Mouse (Mus musculus): ENCODE results near the gene Tuba1c. TPM values are rescaled to one million over a fixed set of nuclear protein-coding genes. Genes with fewer than 3 reads are reported as not detected.
A peak's percentile ranks its signal among the peaks of the same experiment; 100 is the strongest.

Tuba1c gene
- polyA plus RNA-seq, 1 experiment from 2014 or later = 159 TPM

DNA sequence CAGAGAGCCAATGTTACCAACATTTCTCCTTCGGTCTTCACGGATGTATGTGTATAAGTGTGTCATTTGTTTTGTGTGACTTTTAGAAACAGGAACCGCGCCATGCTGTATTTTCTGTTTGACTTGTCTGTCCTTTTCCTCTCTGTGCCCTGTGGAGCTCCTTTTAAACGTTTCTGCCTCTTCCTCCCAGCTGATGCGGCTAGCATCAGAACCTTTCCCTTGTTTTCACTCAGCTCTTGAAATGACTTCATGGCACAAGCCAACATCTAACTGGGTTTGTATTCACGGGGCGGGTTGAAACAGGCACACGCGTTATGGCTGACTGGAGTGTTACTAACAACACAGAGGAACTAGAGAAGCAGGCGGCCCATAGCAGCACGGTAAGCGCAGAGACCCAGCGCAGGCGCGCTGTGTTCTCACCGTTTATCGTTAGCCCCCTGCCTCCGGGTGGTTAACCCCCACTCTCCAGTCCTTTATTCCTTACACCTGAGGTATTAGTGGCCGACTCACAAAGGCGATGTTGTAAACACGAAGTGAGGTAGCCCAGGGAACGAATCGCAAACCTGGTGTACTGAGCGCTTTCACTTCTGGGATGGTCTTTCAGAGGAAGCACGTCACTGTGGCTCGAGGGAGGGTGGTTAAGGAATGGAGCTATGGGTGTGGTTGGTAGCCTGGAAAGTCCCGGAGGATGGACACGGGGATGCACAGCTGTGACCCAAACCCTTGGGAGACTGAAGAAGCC is 44.3 kb upstream of the Tuba1c start:
- Histone ChIP-seq H3K4me2 (replicated peaks; ENCODE audit: low read depth) (peak overlapping the region; percentile 61), H3K27me3 (ENCODE audit: control insufficient read depth, insufficient read depth, low read length) (no peaks in the 10 kb centered on the region), H3K4me3 (ENCODE audit: low read depth, low read length) (peak overlapping the region; percentile 52), H3K36me3 (ENCODE audit: control insufficient read depth, insufficient read depth, low read length) (no peaks in the 10 kb centered on the region), H3K9me3 (ENCODE audit: control insufficient read depth, low read length) (no peaks in the 10 kb centered on the region), H3K27ac (replicated peaks) (peak overlapping the region; percentile 98), H3K4me1 (replicated peaks; ENCODE audit: control insufficient read depth, insufficient read depth) (no peaks in the 10 kb centered on the region), H3K9ac (ENCODE audit: low read length) (peak overlapping the region; percentile 79)
- ATAC-seq (ENCODE audit: low FRiP score, low TSS enrichment) (peak; percentile 85), DNase-seq (ENCODE audit: low spot score) (peak; percentile 80)
- TF ChIP-seq CTCF (IDR thresholded peaks at IDR 0.05; ENCODE audit: low read depth) = no peak
- no peak for TF ChIP-seq EP300 (optimal IDR thresholded peaks at IDR 0.05)
- WGBS = under 1% methylated on average over 29 of the region's 29 CpGs

DNA sequence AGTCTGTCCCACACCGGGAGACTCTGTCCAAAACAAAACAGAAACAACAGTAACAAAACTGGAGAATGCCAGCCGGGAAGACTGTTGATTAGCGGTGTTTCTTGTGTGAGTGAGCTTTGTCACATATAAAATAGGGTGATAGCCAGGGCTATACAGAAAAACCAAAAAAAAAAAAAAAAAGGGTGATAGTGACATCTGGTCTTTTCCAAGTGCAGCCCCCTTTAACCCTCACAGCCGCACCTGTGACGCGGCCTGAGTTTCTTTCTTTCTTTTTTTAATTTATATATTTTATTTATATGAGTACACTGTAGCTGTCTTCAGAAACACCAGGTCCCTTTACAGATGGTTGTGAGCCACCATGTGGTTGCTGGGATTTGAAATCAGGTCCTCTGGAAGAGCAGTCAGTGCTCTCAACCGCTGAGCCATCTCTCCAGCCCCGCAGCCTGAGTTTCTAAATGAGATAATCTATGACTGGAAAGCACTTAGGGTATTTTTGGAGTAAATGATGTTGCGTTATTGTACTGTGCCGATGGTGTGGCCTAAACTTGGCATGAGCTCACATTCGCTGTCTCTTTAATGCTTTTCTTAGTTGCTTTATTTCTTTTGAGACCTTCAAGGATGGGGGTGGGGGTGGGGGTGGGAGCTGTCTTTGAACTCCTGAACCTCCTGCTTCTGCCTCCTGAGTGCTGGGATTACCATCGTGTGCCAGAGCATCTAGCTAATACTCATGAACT is 43.5 kb upstream of the Tuba1c start:
- DNase-seq (ENCODE audit: low spot score) = no peak
- peak overlapping the region; percentile 61 for H3K4me2 ChIP-seq (replicated peaks; ENCODE audit: low read depth)
- TF ChIP-seq EP300 (optimal IDR thresholded peaks at IDR 0.05) (no peak), CTCF (IDR thresholded peaks at IDR 0.05; ENCODE audit: low read depth) (no peak)
- peak overlapping the region; percentile 79 for H3K9ac ChIP-seq (ENCODE audit: low read length)
- peak overlapping the region; percentile 98 for H3K27ac ChIP-seq (replicated peaks)
- no peak for ATAC-seq (ENCODE audit: low FRiP score, low TSS enrichment)
- H3K9me3 ChIP-seq (ENCODE audit: control insufficient read depth, low read length) = no peaks in the 10 kb centered on the region
- 39% methylated on average over 12 of the region's 12 CpGs for WGBS
- no peaks in the 10 kb centered on the region for H3K27me3 ChIP-seq (ENCODE audit: control insufficient read depth, insufficient read depth, low read length)
- H3K4me1 ChIP-seq (replicated peaks; ENCODE audit: control insufficient read depth, insufficient read depth) = 0 out of 2 replicates have a peak, but pooled peaks cover 2% of the 10 kb centered on the region
- no peaks in the 10 kb centered on the region for H3K36me3 ChIP-seq (ENCODE audit: control insufficient read depth, insufficient read depth, low read length)
- H3K4me3 ChIP-seq (ENCODE audit: low read depth, low read length) = peak overlapping the region; percentile 52

DNA sequence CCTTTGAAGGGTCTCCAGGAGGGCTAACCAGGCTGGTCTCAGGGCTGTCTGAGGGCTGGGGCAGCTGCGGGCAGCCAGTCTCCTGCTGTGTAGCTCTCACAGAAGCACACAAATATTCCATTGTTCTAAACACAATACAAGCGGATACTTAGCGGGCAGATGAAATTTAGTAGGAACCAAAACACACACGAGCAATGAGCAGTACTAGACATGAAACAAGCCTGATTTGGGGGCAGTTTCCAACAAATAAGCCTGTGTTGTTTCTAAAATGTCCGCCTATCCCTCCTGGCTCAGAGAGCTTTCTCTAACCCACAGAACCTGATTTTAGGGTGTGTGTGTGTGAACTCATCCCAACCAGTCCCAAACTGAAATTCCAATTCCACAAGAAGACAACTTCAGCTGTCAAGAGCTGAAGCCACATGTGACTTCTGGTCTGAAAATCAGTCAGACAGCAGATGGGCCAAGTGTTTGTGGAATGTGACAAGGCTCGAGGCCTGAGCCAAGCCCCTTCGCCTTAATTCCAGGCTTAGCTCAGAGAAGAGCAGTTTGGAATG is 42.5 kb upstream of the Tuba1c start:
- Histone ChIP-seq H3K4me1 (replicated peaks; ENCODE audit: control insufficient read depth, insufficient read depth) (0 out of 2 replicates have a peak, but pooled peaks cover 2% of the 10 kb centered on the region), H3K27ac (replicated peaks) (peak overlapping the region; percentile 98), H3K27me3 (ENCODE audit: control insufficient read depth, insufficient read depth, low read length) (no peaks in the 10 kb centered on the region), H3K9me3 (ENCODE audit: control insufficient read depth, low read length) (no peaks in the 10 kb centered on the region), H3K9ac (ENCODE audit: low read length) (no peak overlapping the region), H3K4me3 (ENCODE audit: low read depth, low read length) (no peak overlapping the region), H3K36me3 (ENCODE audit: control insufficient read depth, insufficient read depth, low read length) (no peaks in the 10 kb centered on the region), H3K4me2 (replicated peaks; ENCODE audit: low read depth) (peak overlapping the region; percentile 21)
- no peak for ATAC-seq (ENCODE audit: low FRiP score, low TSS enrichment)
- WGBS = 33% methylated on average over 7 of the region's 7 CpGs
- DNase-seq (ENCODE audit: low spot score) = no peak
- TF ChIP-seq CTCF (IDR thresholded peaks at IDR 0.05; ENCODE audit: low read depth) = no peak

DNA sequence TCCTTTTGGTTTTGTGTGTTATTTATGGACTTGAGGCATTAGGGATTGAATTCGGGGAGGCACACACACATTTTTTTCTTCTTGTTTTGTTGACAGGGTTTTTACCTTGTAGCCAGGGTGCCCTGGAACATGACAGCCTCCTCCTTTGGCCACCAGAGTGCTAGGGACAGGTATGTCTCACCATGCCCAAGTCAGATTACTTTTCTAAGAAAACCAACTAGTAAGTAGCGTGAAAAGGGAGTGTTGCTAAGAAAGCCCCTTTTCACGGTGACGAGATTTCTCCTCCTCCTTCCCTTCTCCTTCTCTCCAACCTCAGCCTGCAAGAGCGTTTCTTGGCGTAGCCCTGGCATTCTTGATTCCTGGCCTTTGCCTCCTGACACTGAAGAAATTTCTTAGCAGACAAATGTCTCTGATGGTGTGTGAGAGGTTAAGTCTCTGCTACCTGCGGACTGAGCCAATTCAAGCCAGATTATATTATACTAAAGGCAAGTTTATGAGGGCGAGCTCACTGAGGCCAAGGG is 42.0 kb upstream of the Tuba1c start:
- Histone ChIP-seq H3K4me1 (replicated peaks; ENCODE audit: control insufficient read depth, insufficient read depth) (0 out of 2 replicates have a peak, but pooled peaks cover 2% of the 10 kb centered on the region), H3K4me2 (replicated peaks; ENCODE audit: low read depth) (peak overlapping the region; percentile 21), H3K9ac (ENCODE audit: low read length) (no peak overlapping the region), H3K4me3 (ENCODE audit: low read depth, low read length) (no peak overlapping the region), H3K27me3 (ENCODE audit: control insufficient read depth, insufficient read depth, low read length) (no peaks in the 10 kb centered on the region), H3K36me3 (ENCODE audit: control insufficient read depth, insufficient read depth, low read length) (no peaks in the 10 kb centered on the region), H3K27ac (replicated peaks) (peak overlapping the region; percentile 98), H3K9me3 (ENCODE audit: control insufficient read depth, low read length) (no peaks in the 10 kb centered on the region)
- ATAC-seq (ENCODE audit: low FRiP score, low TSS enrichment) (no peak), DNase-seq (ENCODE audit: low spot score) (no peak)
- TF ChIP-seq EP300 (optimal IDR thresholded peaks at IDR 0.05) = no peak
- no peak for TF ChIP-seq CTCF (IDR thresholded peaks at IDR 0.05; ENCODE audit: low read depth)
- WGBS = 37% methylated on average over 8 of the region's 8 CpGs

DNA sequence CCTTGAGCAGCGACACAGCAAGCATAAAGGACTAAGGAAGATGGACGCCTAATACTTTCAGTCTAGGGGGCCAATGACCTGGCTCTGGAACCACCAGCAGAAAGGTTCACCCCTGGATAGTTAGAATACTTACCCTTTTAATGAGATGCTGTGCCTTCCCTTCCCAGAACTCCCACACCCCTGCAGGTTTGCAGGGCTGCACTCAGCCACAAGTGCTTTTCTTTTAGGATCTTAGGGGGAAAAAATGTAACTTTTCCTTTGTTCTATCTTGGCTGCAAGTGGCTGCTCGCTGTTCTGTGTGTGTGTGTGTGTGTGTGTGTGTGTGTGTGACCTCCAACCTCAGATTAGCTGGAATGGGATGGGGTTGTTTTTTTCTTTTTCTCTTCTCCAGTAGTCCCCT is 40.9 kb upstream of the Tuba1c start:
- H3K4me1 ChIP-seq (replicated peaks; ENCODE audit: control insufficient read depth, insufficient read depth) = 0 out of 2 replicates have a peak, but pooled peaks cover 2% of the 10 kb centered on the region
- no peaks in the 10 kb centered on the region for H3K27me3 ChIP-seq (ENCODE audit: control insufficient read depth, insufficient read depth, low read length)
- no peaks in the 10 kb centered on the region for H3K9me3 ChIP-seq (ENCODE audit: control insufficient read depth, low read length)
- no peak overlapping the region for H3K4me3 ChIP-seq (ENCODE audit: low read depth, low read length)
- no peaks in the 10 kb centered on the region for H3K36me3 ChIP-seq (ENCODE audit: control insufficient read depth, insufficient read depth, low read length)
- H3K9ac ChIP-seq (ENCODE audit: low read length) = no peak overlapping the region
- peak overlapping the region; percentile 98; the same call in 1 of the 2 replicates for H3K27ac ChIP-seq (replicated peaks)
- no peak for TF ChIP-seq EP300 (optimal IDR thresholded peaks at IDR 0.05)
- no peak for TF ChIP-seq CTCF (IDR thresholded peaks at IDR 0.05; ENCODE audit: low read depth)
- H3K4me2 ChIP-seq (replicated peaks; ENCODE audit: low read depth) = no peak overlapping the region
- DNase-seq (ENCODE audit: low spot score) (no peak), ATAC-seq (ENCODE audit: low FRiP score, low TSS enrichment) (no peak)
- WGBS = 79% methylated on average over 3 of the region's 3 CpGs
